Mouse (Mus musculus) CD4-positive helper T cell, adult 2 months (primary cell): ENCODE measurements around the gene Abcb10.
"Not testable (repeated sequence)": the region's sequence is repeated elsewhere in the genome, so short reads cannot be mapped to it uniquely, and the experiment has no call there.

Experiments used
- DNase-seq: peaks from one replicate; pipeline ENCODE4 v3.0.0-alpha.2; 2012; ENCODE audit warnings: low read depth, missing footprints, low spot score

Abcb10 gene

DNA sequence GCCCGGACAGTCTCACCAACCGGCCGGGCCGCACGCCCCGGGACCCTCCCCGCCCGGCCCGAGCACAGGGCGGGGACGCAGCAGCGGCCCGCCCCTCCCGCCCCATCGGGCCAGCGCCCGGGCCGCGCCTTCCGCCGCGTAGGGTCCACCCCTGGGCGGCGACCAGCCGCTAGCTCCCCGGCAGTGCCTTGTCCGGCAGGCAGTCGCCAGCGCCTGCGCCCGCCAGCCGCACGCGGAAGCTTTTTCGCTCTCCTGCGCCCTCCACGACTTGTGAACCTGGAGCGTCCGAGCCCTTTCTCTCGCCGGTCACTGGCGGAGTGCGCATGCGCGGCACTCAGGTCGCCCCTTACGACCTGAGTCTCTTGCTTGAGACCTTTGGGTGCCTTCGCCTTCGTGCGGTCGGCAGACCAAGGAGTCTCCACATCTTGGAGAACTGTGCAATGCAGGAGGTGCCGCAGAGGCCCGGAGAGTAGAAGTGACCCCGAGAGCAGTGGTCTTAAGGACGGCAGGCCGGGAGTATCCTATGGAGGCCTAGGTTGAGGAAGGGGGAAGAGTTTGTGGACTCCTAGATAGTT is at the start of gene Abcb10:
Abcb10 (minus strand) TSS at position 297 of the 575 bp plus-strand sequence.
- DNase-seq = peak; percentile 70

DNA sequence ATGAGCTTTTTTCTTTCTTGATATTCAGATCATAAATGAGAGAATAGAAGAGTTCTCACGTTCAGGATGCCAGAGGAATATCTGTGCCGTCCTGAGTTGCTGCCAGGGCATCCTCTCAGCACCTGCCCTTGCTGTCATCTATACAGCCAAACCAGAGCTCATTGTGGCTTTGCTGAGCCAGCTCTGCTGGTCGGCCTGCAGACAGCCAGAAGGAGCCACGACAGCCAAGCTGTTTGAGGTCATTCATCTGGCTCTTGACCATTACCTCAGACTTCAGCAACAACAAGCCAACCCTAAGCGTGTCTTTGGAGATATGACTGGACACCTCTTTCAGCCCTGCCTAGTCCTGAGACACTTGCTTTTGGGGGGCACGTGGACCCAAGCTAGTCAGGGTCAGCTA is 44.9 kb upstream of the Abcb10 start:
- DNase-seq = no peak

DNA sequence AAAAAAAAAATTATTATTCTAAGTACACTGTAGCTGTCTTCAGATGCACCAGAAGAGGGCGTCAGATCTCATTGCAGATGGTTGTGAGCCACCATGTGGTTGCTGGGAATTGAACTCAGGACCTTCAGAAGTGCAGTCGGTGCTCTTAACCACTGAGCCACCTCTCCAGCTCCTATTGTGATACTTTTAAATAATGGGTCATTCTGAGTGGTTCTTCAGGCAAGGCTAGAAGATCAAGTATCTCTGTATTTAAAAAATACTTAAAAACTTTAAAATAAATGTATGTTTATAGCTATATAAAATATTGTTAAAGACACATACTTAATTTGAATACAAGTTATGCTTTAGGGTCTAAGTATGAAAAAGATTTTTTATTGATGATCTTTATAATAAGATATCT is 43.3 kb upstream of the Abcb10 start:
- not testable (repeated sequence) for DNase-seq

DNA sequence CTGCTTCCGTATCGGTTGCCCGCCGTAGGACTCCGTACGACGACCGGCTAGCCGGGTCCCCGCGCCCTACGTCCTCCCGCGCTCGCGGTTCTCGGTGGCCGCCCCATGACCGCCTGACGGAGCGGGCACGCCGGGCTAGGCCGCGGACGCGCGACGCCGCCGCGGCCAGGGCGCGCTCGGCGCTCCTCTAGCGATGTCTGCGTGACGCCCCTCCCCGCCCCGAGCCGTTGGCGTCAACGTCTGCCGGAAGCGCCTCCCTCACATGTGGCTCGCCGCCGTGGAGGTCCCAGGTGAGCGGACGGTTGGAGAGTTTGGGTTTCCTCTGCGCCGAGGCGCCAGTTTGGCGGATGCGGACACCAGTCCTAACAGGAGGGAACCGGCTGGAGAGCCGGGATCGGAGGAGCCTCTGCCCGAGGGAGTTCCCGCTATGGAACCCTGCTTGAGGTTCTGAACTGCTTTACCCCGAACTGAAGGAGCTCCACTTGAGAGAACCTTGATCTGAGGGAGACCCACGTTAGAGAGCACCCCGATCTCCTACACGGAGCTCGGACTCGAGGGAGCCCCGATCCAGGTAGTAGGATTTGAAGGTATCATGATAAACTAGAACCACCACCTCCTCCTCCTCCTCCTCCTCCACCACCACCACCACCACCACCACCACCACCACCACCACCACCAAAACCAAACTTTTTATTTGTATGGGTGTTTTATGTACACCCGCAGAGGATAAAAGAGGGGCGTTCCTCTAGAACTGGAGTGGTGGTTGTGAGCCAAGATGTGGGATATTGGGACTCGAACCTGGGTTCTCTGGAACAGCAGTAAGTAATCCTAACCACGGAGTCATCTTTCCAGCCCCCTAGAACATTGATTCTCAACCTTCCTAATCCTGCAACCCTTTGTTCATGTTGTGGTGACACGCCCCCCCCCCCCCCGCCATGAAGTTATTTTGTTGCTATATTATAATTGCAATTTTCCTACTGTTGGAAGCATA is 38.6 kb upstream of the Abcb10 start, which contains the start of the genes Taf5l and Urb2:
Taf5l (minus strand) TSS at position 161 of the 991 bp plus-strand sequence.
Urb2 (plus strand) TSS at position 272 of the 991 bp plus-strand sequence.
- peak; percentile 96 for DNase-seq

DNA sequence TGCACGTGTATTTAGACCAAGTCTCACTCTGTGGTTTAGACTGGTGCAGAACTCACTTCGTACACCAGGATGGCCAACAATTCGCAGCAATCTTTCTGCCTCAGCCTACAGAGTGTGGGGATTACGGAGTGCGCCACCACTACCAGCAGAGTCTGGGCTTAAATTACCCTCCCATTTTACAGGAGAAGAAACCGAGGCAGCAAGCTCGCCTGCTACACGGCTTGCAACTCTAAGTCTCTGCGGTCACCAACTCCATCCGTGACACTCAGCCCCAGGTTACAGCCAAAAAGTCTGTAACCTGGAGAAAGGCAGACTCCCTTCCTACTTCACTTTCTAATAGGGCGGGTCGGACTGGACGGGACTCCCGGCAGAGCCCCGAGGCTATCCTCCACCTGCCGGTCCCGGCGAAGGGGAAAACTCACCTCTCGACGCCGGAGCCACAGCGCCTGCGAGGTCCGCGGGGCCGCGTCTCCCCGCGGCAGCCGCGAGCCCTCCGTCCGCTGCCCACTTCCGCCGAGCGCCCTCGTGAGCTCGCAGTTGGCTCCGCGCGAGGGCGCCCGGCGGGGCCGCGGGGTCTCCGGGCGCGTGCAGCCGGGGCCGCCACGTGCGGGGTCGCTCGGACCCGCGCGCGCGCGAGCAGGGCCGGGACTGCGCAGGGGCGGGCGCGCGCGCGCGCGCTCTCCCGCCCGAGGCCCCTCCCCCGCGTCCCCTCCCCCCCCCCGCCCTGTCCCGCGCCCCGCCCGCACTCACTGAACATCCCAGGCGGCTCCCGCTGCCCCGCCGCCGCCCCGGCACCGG is 37.7 kb upstream of the Abcb10 start:
- peak; percentile 77 for DNase-seq

DNA sequence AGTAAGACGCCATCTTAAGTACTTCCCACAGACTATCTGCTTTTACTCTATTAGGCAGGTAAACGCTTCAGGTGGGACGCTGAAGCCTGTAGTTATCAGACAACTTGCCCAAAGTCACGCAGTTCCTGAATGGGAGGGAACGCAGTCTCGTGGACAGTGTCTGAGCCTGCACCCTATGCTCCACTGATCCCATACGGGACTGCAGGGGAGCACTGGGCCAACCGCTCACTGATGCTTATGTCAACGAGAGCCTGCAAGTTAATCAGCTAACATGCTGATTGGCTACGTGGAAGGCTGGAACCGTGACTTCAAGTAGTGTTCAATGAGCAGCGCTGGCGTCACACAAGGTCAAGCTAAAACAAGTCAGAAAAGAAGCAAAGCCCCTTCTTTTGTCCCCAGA is 36.9 kb upstream of the Abcb10 start:
- DNase-seq = peak; percentile 33

DNA sequence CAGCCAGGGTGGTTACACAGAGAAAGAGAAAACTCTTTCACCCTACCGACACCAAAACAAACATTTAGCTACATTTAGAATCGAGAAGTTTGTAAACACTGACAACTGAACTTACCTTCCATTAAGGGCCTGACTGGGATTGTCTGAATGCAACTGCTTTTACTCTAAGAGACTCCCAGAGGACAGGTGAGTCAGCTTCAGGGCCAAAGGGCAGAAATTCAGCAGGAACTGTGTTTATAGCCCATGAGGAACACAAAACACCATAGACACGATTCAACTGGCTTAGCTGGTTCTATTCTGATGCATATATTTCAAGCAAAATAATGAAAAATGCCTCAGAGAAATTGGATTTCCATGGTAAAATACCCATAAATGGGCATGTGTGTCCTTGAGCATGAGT is 31.8 kb upstream of the Abcb10 start:
- DNase-seq = no peak

DNA sequence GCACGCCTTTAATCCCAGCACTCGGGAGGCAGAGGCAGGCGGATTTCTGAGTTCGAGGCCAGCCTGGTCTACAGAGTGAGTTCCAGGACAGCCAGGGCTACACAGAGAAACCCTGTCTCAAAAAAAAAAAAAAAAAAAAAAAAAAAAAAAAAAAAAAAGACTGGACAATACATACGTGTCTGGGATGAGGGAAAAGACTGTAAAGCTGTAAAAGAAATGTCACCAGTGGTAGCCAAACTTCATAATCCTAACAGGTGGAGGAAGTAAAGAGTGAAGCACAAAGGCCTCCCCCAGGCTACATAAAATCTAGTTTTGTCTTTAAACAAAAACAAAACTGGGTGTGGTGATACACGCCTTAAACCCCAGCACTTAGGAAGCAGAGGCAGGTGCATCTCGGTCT is 31.4 kb upstream of the Abcb10 start:
- DNase-seq = not testable (repeated sequence)

DNA sequence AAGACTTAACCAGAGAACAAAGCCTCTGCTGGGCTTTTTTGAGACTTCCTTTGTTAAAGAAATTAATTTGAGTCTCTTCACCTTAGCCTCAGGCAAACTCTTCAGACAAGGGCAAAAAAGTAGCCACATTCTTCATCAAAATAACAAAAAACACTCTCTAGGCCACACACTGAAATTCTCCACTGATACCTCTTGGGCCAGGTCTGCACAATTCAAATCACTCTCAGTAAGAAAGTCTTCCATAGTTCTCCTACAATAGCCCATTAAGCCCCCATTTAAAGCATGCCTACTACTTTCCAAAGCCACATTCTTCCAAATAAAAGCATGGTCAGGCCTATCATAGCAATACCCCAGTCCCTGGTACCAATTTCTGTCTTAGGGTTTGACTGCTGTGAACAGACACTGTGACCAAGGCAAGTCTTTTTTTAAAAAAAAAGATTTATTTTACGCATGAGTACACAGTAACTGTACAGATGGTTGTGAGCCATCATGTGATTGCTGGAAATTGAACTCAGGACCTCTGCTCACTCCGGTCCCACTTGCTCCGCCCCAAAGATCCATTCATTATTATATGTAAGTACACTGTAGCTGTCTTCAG is 29.2 kb upstream of the Abcb10 start:
- no peak for DNase-seq

DNA sequence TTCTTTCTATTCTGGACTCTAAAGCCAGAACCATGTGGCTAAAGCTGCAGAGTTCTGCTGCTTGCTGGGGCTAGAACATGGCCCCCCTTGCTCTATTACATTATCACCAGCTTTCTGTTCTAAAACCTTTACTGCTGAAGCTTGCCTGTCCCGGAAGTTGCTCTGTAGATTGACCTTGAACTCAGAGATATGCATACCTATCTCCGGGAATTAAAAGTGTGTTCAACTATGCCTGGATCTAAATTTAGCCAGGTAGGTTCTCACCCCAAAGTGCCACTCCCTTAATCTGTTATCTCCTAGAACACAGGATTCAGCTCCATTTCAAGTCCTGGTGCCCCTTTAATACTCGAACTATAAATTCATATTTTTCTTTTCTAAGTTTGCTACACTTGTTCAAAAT is 28.7 kb upstream of the Abcb10 start:
- DNase-seq = no peak

DNA sequence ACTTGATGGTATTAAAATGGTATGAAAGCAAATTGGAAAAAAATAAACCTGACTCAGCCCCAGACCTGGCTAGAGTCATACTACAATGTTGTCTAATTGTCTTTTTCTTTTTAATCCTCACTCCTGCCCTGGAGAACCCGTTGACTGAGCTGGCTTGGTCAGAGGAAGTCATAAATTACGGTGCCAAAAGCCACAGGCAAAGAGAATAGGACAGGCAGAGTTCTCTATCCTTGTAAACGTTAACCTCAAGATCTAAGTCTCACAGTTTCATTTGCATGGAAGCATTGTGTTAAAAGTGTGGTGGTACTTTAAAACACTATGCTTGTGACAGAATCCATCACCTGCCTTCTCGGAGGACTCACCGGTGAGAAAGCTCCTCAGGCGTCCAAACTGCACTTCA is 24.9 kb upstream of the Abcb10 start:
- DNase-seq = no peak

DNA sequence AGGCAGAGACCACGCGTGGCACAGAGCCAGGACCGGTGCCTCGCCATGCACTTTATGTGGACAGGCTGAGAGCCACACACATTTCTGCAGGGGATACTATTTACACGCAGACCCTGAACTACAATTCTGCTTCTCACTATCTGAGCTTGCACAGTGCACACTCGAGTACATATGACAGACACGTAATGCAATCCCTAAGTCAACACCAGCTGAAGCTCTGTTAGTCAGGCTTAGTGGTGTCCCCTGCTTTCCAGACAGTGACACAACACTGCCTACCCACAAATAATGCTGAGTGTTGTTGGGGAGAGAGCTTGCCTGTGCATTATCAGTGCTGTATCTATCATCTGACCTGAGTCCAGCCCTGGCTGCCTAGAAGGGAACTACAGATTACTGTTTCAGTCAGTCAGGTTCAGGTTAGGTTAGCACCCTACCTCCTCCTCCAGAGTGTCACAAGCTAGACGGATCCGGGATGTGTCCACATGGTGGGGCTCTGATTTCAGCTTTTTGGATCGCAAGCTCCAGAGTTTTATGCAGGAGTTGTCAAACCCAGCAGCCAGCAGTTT is 19.7 kb upstream of the Abcb10 start:
- no peak for DNase-seq

DNA sequence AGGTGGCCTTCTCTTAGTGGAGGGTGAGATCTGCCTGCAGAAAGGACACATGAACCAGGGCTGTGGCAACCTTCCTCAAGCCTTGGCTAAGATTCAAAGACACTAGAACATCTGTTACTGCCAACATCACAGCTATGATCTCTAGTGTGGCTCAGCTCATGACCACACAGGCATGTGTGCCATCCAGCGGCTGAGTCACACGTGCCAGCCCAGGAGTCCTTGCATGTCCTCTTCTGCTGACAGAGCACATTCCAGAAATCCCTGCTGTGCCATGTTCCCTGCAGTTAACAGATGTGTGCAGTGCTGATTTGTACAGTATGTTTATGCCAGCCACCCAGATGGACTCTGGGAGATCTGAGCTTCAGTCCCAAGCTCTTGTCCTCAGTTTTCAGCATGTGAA is 16.6 kb upstream of the Abcb10 start:
- no peak for DNase-seq

DNA sequence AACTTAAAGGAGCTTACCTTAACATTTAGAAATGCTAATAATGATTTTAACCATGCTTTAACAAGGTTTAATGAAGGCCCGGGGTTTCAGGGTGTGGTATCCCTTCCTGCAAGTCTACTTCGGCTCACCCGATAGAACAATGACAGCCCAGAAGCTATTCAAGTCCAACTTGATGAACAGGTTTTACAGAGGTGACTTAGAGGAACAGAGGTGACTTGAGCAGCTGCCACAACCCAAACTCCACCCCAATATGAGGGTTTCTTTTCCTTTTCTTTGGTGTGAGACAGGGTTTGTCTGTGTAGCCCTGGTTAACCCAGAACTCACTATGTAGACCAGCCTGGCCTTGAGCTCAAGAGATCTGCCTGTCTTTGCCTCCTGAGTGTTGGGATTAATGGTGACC is 11.1 kb upstream of the Abcb10 start:
- no peak for DNase-seq

DNA sequence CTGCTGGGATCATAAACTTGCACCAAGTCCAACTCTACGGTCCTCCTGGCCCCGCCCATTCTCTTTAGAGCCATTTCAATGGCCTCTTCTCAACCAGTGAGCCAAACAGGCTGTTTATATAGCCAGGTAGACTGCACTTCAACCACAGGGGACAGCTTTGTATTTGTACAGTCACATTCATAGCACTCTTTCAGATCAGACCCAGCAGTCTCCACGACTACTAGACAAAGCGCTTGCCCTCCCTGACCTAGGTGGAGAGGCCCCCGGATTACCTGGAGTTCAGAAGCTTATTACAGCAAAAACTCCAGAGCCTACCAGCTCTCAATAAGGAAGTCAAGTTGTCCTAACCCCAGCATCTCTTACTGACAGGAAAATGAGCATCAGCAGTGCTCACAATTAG is 10.7 kb upstream of the Abcb10 start:
- DNase-seq = no peak

DNA sequence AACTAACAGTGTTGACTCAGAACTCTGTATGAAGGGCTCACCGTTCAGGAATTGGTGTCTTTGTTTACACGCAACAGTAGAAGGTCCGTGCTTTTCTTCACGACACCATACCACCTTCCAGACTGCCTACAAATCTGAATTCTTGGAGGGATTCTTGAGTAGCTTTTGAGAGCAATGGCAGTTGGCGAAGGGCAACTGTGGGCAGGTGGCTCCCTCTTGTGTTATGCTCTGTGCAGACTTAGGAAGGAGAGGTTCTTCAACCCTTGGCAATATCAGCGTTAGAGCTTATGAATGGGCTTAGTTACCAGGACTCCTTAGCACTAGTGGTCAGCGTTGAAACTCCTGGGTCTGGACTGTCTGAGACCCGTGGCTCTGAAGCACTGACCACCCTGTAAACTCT is 9.7 kb upstream of the Abcb10 start:
- no peak for DNase-seq

DNA sequence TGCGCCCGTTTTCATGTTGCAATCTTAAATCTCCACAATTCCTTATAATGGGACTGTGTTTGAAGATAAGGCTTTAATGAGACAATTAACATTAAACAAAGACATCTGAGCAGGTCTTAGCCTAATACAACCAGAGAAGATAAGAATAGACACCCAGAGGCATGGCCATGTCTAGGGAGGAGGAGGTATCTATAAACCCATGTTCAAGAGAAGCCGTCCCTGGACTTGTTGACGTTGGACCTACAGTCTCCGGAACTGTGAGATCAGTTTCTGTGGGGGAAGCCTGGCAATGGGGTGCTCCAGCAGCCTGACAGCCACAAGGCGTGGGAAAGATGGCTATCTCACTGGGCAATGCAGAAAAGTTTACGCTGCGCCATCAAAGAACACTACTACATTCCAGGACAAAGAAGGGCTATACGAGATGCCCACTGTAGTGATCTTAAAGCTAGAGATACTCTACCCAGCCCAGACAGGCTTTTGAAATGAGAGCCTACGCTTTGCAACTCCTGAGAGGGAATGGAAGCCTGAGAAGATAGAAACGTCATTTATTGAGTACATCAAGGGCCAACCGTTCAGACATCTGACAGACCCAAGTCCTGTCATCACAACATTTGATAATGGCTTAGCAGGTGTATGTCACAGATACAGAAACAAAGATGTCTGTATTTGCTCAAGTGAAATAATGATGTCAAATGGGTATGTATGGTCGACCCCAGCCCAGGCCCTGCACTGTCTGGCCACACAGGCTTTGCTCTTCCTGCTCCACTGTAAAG is 7.5 kb upstream of the Abcb10 start:
- DNase-seq = no peak

DNA sequence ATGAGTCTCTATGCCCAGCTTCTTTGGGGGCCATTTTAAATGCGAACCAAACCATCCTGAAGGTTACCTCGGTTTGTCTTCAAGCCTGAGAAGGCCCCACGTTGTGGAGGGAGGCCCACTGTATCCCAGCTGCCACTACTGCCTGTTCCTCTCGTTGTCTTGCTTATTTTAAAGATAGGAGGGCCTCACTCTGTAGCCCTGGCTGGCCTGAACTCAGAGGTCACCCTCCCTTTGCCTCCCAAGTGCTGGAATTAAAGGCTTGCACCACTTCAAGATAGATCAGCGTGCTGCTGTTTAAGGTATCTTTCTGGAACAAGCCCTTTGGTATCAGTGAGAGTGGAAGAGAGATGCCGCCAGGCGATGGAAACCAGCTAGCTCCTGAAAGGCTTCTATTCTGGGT is 6.2 kb upstream of the Abcb10 start:
- no peak for DNase-seq

DNA sequence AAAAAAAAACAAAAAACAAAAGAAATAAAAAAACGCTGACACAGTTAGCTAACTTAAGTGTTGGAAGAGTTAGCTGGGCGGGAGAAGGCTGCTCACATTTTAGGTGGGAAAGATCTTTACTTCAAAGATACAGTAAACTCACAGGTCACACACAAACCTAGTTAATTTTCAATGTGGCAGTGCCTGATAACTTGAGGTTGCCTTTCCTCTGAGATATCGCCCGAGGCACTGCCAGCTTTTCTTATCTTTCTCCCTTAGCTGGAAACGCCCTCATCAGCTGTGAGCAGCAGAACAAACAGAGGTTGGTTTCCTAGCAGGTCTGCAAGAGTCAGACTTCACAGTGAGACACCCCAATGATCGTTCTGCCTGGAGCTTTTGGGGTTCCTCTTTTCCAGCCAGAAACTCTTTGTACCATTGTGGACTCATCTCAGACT is 5.7 kb upstream of the Abcb10 start:
- DNase-seq = no peak

DNA sequence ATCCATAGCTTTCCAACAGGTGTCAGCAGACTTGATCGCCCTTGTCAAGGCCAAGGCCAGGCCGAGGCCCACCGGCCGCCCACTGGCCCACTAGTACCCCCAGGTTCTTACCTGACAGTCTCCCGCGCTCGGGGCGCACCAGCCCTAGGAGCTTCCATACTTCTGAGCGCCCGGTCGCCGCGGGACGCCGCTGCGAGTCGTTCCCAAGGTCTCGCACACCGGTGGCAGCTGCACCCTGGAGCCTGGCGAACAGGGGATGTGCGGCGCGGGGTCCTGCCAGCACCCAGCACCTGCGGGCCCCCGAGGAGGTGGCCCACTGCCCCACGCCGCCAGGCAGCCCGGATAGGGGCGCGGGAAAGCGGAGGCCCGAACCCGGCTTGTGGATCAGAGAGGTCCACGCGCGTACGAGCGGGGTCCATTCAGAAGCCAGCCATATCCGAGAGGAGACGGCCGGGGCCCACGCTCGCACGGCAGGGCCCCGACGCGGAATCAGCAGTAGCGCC is 580 bp downstream of the Abcb10 start:
- DNase-seq = no peak
